Mouse (Mus musculus) frontal cortex, postnatal 10 days (tissue): Measurements from ENCODE around the gene Flna.
A peak's percentile ranks its signal among the peaks of the same experiment; 100 is the strongest.
"Not testable (repeated sequence)": the region's sequence is repeated elsewhere in the genome, so short reads cannot be mapped to it uniquely, and the experiment has no call there.

Experiments
- DNase-seq, 2 experiments: peaks; one replicate each; pipeline ENCODE4 v3.0.0; 2022; ENCODE audit warnings: low spot score in 2 of 2, mixed read lengths in 1 of 2

Flna gene

DNA sequence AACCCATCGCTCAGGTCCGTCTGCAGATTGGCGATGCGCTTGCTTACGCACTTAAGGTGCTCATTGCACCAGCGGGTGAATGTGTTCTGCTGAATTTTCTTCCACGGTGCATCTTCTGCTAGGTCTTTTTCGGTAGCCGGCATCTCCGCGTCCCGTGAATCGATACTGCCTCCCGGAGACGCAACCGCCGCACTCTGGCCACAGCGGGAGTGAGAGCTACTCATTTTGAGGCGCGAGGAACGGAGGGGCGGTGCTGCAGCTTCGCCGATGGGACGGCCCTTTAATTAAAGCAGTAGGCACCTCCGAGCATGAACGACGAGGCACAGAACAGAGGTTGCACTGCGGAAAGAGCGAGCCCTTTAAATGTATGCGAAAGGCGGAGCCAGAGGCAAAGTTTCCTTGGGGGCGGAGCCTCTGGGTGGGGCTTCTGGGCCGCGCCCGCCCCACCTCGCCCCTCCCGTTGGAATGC, 3.4 kb downstream of the Flna start:
- DNase-seq = peak; percentile 82

DNA sequence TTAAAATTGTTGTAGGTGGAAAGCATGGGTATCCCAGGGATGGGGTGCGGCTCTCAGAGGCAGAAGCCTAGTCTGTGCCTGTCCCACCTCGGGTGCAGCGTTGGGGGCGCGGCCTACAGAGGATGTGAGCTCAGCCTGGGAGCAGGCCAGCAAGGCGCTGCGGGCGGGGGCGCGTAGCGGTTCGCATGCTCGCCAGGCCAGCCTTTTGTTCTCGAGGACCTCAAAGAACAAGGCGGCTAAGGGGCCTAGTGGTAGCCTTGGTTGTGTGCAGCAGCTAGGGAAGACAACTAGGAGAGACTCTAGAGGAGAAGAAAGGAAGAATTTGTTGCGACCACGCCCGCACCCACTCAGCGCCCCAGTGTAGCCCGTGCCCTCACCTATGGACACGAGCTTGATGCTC, 3.9 kb downstream of the Flna start:
- peak; percentile 65 to 66 for DNase-seq

DNA sequence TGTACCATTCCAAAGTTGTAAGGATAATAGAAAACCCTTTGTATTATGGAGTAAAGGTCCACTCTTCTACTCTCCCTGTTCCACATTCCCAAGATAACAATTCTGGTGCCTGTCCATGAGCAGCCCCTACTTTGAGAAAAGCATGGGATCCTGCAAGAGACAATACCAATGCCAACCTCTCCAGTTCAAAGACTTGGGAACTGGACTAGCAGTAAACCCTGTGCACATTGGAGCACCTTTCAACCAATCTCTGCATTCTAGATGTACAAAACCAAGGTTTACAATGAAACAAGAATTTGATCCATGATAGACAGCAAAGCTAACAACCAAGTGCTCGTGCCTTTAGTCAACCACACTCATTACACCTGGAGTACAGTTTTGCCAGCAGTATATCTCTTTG, 4.5 kb downstream of the Flna start:
- DNase-seq = no peak

DNA sequence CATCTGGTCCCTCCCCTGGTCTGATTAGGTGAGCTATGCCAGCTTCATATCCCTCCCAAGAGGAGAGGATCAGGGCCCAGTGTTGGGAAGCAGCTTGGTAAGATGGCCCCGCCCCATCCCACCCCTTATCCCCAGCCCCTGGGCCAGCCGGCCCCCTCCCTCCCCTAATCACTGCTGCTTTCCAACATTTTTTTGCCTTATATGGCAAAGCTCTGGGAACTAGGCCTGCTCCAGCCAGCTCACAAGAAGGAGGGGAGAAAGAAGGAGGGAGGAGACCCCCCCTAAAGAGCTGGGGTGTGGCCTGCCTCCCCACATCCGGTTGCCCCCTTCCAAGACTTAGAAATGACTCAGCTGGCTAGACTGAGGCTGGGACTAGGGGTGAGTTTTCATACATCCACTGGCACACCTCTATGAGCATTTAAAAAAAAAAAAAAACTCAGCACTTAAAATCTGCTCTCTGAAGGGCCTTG, 5.0 kb downstream of the Flna start:
- peak; percentile 17 to 55 for DNase-seq

DNA sequence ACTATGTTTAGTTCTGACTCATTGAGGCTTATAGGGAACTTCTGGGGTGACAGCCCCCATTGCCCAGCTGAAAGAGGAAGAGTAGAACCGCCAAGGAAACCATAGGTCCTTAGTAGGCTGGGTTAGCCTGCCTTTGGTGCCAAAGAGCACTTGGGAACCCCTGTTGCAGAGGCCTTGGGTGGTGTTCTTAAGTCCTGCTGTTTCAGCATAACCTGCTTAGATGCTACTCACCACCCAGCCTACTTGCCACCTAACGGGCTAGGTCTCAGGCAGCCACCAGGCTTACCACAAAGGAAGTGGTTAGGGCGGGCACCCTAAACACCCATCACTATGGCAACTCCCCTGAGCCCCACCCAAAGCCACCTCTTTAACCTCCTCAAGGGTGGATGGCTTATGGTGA, 5.8 kb downstream of the Flna start:
- no peak for DNase-seq

DNA sequence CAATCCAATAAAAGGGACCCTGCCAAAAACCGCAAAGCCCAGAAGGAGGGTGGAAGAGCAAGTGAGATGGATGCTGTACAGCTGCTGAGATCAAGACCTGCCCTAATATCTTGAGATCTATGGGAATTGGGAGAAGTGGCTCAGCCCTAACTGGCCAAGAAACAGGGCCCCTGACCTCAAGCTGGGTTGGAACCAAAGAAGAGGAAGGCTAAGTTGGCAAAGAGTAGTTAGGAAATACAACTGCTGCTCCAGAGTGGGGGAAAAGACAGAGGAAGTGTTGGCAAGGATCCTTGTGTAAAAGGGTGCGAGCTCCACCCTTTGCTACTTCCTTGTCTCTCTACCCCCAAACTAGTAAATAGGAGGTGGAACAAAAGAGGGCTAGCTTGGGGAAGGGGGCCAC, 6.2 kb downstream of the Flna start:
- DNase-seq = no peak

DNA sequence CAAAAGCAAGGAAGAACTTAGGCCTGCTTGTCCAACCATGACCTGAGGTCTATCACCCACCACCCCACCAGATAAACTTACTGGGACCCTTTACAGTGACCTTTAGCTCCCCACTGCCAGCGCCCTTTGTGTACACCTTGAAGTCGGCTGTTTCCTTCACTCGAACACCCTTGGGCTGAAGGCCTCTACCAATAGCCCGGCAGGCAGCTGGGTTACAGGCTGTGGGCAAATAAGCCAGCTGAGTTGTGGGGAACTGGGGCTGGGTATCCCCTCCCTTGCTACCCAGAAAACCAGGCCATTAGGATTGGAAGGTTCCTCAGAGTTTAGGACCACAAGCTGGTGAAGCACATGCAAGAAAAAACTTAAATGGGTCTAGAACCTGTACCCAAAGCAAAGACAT, 9.3 kb downstream of the Flna start:
- no peak for DNase-seq

DNA sequence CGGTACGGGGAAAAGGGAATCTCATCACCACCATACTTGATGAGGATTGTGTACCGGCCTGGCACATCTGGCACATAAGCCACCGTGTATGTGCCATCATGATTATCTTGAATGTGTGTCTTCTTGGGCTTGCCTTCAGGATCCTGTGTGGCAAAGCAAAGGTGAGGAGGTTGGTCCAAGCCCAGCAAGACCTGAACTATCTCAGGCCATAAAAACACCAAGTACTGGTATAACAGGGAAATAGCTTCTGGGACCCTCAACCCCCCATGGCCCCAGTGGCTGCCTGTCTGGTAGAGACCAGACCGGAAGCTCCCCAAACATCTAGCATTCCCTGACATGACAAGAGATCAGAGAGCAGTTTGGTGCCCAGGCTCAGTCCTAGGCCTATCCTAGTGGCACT, 16.4 kb downstream of the Flna start:
- DNase-seq = no peak

DNA sequence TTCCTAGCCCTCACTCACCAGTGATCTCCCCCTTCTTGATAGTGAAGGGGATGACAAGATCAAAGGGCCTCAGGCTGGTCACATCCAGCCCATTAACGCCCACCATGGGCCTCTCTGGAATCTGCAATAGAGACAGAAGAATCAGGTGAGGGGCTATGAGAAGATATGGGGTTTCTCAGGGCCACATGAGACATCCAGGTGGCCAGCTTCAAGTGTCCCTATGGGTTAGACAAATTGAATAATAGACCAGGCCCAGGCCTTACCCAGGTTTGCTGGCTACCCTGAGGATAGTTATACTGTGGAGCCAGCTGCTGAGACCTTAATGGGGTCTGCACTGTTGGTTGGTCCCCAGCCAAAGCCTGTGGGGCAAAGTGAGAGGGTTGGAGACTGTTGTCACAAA, 19.6 kb downstream of the Flna start:
- DNase-seq = no peak

DNA sequence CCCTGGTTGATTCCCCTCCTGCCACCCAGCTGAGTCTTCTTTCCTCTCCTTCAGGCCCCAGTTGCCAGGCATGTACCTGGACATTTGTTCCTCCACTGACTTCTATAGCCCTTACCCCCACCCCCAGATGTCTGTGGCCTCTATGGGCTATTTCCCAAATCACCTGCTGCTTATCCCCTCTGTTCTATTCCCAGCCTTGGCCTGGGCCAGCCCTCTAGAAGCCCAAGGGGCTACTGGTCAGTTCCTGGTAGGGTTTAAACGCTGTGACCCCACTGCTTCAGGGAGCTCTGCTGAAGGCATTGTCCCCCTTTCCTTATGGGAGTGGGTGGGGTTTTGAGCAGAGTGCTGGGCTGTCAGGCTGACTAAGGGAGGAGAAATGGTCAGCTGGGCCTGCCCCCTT, 29.5 kb downstream of the Flna start:
- not testable (repeated sequence) for DNase-seq

DNA sequence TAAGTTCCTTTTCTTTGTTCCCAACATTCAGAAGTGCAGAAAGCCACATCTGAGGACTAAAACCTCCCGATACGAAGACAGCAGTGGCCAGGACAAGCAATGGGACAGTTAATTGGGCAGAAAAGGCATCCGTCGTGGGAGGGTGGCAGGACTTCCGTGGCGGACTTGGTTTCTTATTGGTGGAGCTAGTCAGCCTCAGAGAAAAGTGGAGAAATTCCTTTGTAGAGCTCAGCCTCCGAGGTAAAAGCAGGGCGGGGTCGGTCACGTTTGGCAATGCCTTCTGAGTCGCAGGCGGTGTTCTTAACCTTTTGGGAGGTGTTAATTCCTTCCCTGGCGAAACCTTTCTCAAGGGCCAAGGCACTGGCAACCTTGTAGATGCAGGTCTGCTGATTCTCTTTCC, 30.2 kb downstream of the Flna start:
- no peak for DNase-seq

DNA sequence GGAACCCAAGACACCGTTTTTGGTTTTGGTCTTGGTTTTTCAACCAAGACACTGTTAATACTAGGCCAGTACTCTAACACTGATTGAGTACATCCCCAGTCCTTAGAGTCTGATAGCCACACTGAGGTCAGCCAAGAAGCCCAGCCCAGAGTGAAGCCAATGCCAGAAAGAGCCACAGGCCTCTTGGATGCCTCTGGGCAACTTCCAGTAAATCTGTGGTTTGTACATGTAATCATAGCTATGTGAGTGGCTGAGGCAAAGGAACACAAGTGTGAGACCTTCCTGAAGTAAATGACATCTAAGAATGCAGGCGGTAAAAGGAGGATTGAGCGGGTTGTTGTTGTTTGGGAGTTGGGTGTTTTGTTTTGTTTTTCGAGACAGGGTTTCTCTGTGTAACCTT, 31.1 kb downstream of the Flna start:
- DNase-seq = no peak

DNA sequence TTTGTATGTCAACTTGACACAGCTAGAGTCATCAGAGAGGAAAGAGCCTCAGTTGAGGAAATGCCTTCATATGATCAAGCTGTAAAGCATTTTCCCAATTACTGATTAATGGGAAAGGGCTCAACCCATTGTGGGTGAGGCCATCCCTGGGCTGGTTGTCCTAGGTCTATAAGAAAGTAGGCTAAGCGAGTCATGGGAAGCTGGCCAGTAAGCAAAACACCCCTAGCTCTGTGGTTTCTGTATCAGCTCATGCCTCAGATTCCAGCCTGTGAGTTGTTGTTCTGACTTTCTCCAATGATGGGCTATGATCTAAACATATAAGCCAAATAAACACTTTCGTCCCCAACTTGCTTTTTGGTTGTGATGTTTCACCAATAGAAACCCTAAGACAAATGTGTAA, 46.1 kb downstream of the Flna start:
- no peak for DNase-seq

DNA sequence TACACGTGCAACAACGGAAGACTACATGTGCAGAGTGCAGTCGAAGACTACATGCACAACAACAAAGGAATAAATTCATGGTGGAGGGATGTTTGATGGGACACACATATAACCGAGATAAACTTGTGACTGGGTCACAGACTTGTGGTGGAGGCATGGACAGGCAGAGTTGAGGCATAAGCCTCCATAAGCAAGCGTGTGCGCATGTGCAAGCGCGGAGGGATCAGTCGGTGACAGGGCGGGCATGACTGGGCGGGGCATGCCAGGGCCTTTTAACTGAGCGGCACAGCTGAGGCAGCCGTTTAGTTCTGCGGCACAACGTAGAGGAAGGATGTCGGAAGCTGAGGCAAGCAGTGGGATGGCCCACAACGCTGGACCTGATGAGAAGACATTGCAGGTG, 72.7 kb downstream of the Flna start, which contains the start of gene Tktl1:
Gene Tktl1 (plus strand): TSS at position 301 of the 400 bp plus-strand sequence.
- DNase-seq = no peak
